Mouse (Mus musculus) gastrocnemius, postnatal 36 days (tissue): ENCODE measurements around the gene Pnliprp2. TPM values are rescaled to one million over a fixed set of nuclear protein-coding genes. Genes with fewer than 3 reads are reported as not detected.
A peak's percentile ranks its signal among the peaks of the same experiment; 100 is the strongest.

ENCODE experiments used
- DNase-seq, 2 experiments: peaks; one replicate each; pipeline ENCODE4 v3.0.0; 2022
- intact Hi-C: fragments of 180-260 bp; cut with DNase I; formaldehyde crosslinking; loops from one replicate; pipeline ENCODE4 v1.15.1; 2025
- total RNA-seq, 2 experiments: library from RNA; stranded (reverse); gene quantifications; 2 replicates each; pipeline ENCODE4 v1.2.3; 2021

Gene Pnliprp2
- total RNA-seq, 2 experiments from 2014 or later: not detected

DNA sequence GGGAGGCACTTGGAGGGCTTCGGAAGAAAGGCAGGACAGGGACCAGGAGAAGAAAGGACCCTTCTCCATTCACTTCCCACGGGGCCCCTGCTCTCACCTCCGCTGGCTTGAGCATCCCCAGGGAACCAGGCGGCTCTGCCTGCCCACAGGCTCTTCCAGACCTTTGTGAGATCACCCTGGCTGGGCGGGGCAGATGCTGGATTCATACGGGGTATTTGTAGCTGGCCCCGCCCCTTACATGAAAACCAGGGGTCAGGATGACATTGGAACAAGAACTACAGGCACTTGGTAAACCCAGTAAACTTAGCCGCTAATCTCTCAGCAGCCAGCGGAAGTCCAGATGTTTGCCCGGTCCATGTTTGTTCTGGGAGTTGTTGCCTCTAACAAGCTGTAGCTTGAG, 34.8 kb downstream of the Pnliprp2 start, which contains the start of gene 1700019N19Rik:
Gene 1700019N19Rik, minus strand, starts transcription at position 178 of the 400 bp plus-strand sequence.
- intact Hi-C loops: no loop called here
- no peak for DNase-seq

DNA sequence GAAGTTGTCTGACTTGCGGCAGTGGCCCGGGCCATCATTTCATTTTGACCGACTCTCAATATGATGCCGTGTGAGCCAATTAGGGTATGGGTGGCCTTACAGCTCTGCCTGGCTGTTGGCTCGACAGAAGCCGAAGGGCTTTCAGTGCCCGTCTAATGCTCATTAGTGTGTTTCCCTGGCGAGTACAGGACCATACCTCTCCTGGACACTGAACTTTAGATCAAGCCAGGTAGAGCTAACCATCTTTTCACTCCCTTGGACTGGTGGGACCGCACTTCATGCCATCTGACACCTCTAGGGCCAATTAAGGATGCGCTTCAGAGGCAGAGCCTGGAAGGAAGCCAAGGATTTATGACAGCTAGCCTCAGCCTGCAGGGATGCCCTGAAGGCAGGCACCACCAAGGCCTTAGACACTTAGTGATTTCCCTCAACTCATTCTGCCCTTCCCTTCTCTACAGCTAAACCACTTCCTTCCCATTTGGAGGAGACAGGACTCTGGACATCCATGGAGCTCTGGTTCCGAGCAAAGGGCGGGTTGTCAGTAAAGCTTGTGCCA, 35.7 kb downstream of the Pnliprp2 start:
- no peak for DNase-seq
- intact Hi-C loops: no loop called here

DNA sequence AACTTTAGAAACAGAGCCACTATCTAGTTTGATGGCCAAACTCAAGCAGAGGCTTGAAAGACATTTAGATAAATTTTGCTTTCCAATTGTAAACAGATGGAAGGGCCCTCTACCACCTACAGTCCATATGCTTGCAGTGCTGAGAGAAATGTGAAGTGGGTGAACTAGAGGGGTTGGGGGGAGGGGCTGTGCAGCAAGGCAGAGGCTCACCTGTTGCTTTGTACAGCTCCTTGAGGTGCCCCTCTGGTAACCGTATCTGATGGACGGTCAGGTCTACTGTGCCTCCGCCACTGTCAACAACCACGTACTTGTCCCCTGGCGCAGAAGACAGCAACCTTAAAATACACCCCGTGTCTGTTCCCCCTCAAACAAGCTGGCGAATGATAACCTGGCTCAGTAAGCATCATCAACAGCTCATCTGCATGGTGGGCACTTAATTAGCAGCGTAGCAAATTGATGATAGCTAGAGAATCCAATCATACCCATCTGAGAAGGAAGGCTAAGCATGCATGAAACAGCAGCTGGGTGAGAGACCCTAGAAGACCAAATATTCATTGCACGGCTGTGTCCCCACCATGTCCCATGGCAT, 45.8 kb downstream of the Pnliprp2 start:
- intact Hi-C loops: loop anchor here (5.0 kb wide), 1 partner anchor 392 kb away; no protein-coding TSS in a partner anchor
- DNase-seq: no peak

DNA sequence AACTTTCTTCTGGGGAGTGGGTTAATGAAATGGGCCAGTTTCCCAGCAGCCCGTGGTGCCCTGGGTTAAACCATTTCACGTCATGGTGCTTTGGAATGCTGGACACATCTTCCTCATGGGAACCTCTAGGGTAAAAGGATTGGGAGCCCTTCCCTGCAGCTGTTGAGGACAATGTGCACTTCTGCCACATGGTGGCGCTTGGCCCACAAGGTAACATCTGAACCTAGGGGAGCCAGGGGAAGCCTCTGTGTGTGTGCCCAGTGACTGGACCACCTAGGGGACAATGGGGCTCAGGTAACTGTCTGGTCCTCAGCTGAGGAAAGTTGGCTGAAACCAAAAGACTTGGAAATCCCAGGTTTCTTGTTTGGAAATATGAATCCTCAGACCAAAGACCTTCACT, 46.8 kb downstream of the Pnliprp2 start:
- intact Hi-C loops: loop anchor here (1.0 to 5.0 kb wide), 2 partner anchors 98 to 391 kb away; no protein-coding TSS in a partner anchor
- peak; percentile 59 to 67 for DNase-seq

DNA sequence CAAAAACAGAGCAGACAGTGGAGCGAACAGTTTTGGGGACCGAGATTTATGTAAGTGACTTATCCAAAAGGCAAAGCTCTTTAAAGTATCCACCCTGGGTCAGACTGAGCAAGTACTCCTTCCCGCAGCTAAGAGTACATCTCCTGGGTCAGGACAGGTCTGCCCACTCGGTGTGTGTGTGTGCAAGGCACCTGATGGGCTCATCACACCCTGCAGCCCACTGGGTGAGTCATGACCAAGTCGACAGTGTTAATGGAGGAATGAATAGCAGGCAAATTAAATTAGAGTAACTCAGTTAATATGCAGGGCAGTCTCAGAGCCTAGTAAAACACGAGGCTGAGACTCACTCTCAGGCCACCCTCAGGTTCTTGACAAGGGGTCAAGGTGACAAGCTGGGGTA, 49.3 kb downstream of the Pnliprp2 start:
- no peak for DNase-seq
- intact Hi-C loops: loop anchor here (5.0 kb wide), 1 partner anchor 388 kb away; no protein-coding TSS in a partner anchor

DNA sequence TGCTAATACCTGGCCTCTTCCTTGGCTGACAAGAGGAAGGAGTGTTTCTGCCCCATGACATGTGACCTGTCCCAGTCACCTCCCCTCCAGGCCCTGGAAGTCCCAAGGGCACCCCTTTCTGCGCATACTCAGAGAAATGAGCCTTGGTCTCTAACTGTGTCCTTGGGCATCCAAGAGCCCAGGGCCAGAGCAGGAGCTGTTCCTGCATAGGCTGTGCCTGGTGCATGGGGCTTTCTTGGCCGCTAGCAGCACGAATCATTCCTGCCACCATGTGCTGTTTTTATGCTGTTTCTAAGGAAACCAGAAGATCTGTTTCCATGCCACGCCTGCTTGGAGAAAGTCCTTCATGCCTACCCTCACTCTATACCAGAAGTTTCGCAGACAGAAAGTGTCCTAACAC, 51.0 kb downstream of the Pnliprp2 start:
- intact Hi-C loops: no loop called here
- no peak for DNase-seq

DNA sequence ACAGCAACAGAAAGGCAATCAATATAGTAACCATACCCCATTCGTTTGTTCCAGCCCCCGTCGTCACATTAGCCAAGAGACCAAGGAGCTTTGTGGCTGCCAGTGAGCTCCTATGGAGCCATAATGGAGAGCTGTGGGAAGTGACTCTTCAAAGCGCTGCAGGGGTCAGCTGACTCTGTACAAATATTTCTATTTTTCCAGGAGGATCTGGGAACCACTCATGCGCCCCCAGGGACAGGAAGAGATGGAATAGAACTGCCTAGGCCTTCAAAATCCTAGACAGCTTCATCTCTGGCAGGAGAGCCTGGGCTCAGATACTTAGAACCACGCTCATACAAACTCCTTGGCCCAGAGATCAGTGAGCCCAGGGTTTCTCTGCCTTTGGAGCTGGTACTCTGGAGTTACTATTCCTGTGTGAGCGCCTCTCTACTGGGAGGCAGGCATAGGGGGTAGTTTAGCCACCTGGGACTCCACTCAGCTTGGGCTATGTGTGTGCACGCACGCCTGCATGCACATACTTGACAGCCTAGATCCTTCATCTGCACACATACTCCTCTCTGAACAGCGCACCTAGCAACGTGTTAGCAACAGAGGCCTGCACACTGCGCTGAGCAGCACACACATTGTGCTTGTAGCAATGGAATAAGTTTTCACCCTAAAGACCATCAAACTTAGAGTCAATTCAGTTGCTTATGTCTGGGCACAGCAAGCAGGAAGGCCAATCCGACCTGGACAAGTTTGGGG, 55.8 kb downstream of the Pnliprp2 start:
- intact Hi-C loops: loop anchor here (5.0 kb wide), 1 partner anchor 47 kb away; no protein-coding TSS in a partner anchor
- no peak for DNase-seq

DNA sequence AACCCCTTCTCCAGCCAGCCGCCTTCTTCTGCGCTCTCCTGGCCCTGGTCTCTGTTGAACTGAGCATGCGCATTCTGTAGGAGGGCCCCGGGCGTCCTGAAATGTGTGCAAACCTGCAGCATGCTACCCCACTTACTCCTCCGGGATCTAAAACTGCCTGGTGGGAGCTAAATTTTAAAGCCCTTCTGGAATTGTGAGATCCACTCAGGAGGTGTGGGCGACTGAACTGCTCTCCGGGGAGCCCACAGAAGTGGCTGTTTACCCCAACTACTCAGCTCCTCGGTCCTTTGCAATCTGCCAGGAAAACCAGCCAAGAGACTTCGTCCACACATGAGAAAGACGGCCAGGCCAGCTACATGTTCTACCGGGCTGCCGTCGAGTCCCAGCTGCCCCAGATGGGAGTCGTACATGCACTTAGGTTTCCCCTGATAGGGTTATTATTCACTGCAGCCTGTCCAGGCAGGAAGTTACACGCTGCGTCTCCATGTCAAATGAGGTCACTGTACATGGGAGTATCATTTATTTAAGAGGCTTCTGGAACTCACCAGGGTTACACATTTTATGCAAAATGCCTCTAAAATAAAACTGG, 57.0 kb downstream of the Pnliprp2 start:
- intact Hi-C loops: loop anchor here (5.0 kb wide), 1 partner anchor 46 kb away; no protein-coding TSS in a partner anchor
- peak; percentile 45 to 57 for DNase-seq

DNA sequence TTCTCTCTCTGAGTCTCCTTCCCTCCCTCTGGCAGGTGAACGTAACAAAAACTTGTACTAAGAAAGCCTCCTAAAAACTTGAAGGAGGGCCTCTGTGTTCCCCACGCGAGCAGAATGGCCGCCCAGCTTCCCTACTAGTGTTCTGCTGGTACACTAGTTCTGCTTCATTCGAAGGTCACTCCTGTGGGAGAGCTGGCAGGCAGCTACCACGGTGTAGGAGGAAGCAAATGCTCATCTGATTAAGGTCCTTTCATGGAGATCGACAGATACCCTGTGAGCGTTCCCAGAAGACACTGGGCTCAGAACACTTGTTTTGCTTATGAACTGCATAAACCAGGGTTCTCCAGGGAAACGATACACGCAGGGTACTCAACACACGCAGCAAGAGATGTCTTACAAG, 57.9 kb downstream of the Pnliprp2 start:
- no peak for DNase-seq
- intact Hi-C loops: loop anchor here (5.0 kb wide), 1 partner anchor 45 kb away; no protein-coding TSS in a partner anchor

DNA sequence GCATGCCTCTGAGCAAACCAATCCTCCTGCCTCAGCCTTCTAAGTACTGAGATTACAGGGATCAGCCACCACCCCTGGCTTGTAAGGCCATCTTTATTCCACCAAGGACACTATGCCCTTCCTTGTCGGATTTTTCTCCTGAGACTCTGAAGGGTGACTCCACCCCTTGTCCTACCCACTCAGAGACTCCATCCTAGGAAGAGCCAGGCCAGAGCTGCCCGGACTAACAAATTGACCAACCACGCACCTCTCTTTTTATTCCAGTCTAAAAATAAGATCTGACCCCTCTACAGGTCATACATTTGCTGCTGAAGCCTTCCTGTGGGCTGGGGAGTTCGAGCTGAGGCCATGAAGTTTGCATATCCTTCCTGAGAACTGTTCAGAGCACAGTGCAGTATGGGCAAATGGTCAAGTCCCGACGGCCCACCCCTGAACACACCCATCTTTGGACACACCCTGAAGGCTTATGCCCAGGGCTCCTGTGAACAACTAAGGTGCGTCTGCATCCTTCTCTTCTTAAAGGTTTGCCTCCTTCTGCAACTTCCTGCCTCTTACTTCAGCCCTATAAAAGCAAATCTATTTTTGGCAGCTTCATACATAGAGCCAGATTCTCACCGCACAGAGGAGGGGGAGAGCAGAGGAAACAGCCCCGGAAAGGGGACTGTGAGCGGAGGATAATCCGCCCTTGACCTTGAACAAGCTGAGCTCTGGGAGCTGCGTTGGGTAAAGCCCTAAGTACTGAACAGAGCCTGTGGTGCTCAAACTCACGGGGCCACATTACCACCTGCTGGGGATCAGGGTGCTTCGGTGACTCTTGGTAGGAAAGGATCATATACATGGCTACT, 59.3 kb downstream of the Pnliprp2 start:
- no peak for DNase-seq
- intact Hi-C loops: loop anchor here (5.0 kb wide), 1 partner anchor 44 kb away; no protein-coding TSS in a partner anchor

DNA sequence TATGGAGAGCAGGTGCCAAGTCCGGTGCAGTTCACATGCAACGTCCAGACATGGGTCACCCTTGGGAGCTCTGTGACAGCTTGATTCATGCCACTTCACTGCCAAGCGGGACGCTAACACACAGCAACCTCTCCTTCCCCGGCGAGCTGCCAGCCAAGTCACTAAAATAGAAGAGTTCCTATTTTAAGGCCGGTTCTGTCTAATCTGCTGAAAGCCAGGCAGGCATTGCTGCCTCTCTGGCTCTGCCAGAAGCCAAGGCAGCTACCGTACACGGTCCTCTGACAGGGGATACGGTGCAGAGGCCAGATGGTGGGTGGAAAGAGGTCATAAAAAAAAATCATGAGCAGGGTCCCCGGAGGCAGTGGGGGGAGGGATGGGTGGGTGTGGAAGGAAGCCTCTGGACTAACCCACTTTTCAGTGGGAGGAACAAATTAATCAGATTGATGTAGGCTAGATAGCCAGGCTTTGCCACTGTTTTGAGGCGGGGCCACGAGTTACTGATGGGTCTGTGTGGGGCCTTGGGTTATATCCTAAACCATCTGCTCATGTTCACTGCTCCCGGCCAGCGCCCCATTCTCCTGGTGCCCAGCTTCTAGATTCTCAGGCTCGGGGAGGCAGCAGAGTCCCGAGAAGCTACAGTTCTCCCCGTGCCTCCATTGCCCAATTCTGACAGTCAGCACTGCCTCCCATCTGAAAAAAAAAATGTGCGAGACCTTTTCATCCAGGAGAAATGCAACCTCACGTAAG, 63.1 kb downstream of the Pnliprp2 start:
- intact Hi-C loops: no loop called here

DNA sequence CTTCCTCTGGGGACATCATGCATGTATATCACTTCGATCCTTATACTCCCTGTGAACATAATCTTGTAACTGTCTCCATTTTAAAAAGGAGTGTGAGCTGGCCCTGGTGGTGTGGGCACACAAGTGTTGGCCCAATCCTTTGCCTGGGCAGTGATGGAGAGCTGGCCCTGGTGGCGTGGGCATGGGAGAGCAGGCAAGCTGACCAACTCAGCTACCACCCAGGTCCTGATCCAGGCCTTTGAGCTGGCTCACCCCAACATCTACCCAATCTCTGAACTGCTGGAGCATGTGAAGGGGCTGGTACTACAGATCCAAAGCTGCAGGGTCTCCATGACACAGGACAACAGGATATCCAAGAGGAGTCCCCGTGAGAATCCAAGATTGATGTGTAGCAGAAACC, 63.8 kb downstream of the Pnliprp2 start:
- intact Hi-C loops: no loop called here
- no peak for DNase-seq

More for the DNA sequence above, 63.1 kb downstream of the Pnliprp2 start:
- peak; percentile 73 to 74 for DNase-seq

DNA sequence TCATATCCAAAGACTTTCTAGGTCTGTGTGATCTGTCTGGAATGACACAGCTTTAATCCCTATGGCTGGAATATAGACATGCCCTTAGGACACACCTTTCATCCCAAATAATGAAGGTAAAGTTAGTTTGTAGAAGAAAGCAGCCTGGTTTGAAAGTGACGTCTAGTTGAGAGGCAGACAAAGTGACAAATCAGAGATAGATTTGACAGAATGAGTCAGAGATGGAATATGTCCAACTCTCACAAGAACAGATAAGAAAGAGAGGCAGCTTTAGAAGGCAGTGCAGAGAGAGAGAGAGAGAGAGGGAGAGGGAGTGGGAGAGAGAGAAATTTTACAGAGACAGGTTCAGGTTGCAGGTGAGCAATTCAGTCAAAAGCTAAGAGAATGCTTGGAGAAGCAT, 64.8 kb downstream of the Pnliprp2 start:
- no peak for DNase-seq
- intact Hi-C loops: no loop called here

Other genes starting within 250 kb of the Pnliprp2 start
- not detected for gene Ccdc172, start 247.7 kb upstream of the Pnliprp2 start, total RNA-seq
- not detected for gene Pnlip, start 107.2 kb upstream of the Pnliprp2 start, total RNA-seq
- not detected for gene Pnliprp1, start 30.8 kb upstream of the Pnliprp2 start, total RNA-seq
- not detected for gene 1700019N19Rik, start 34.7 kb downstream of the Pnliprp2 start, total RNA-seq
- gene Eno4, start 183.7 kb downstream of the Pnliprp2 start, total RNA-seq: not detected
- gene Hspa12a, start 183.9 kb downstream of the Pnliprp2 start, total RNA-seq: 1 to 10 TPM; 4.0 to 6.4 TPM